Mouse (Mus musculus) MEL (cell line): Measurements from ENCODE around the gene Il6st. TPM values are rescaled to one million over a fixed set of nuclear protein-coding genes. Genes with fewer than 3 reads are reported as not detected.

Experiments
- DNase-seq: peaks from one replicate; pipeline ENCODE4 v3.0.0; 2011; ENCODE audit warnings: low read depth, low spot score
- H3K27ac ChIP-seq: 2 replicates; pipeline ENCODE4 v1.5.1; 2012; ENCODE audit warnings: low read depth, mild to moderate bottlenecking, control low read depth, low read length, moderate library complexity; ENCODE audit not compliant: control insufficient read depth
- H3K27me3 ChIP-seq, 2 experiments: fragments of 150-350 bp in 1 of 2; sonication (generic) in 1 of 2; 2 replicates each; pipeline ENCODE4 v1.6.1; 2012; ENCODE audit warnings: low read length in 2 of 2, mild to moderate bottlenecking in 2 of 2, improper control_type of control experiment in 1 of 2, moderate library complexity in 1 of 2; ENCODE audit not compliant: insufficient read depth in 2 of 2, control insufficient read depth in 1 of 2
- H3K36me3 ChIP-seq, 2 experiments: 2 replicates each; pipeline ENCODE4 v1.6.1; 2012 to 2014; ENCODE audit warnings: low read length in 2 of 2, improper control_type of control experiment in 1 of 2, inconsistent platforms in 1 of 2, mild to moderate bottlenecking in 1 of 2; ENCODE audit not compliant: insufficient read depth in 2 of 2, control insufficient read depth in 1 of 2
- H3K4me1 ChIP-seq, 2 experiments: fragments of 150-350 bp in 1 of 2; sonication (generic) in 1 of 2; 2 replicates each; pipeline ENCODE4 v1.6.1; 2012; ENCODE audit warnings: low read length in 2 of 2, improper control_type of control experiment in 1 of 2, mild to moderate bottlenecking in 1 of 2; ENCODE audit not compliant: insufficient read depth in 2 of 2, control insufficient read depth in 1 of 2
- H3K4me3 ChIP-seq, 2 experiments: fragments of 150-350 bp in 1 of 2; sonication (generic) in 1 of 2; 2 replicates each; pipeline ENCODE4 v1.5.1; 2012; ENCODE audit warnings: low read depth in 2 of 2, low read length in 2 of 2, mild to moderate bottlenecking in 2 of 2, moderate library complexity in 2 of 2, control low read depth in 1 of 2, improper control_type of control experiment in 1 of 2; ENCODE audit not compliant: control insufficient read depth in 1 of 2, insufficient read depth in 1 of 2
- H3K79me2 ChIP-seq: 2 replicates; pipeline ENCODE4 v1.6.1; 2012; ENCODE audit warnings: mild to moderate bottlenecking, low read length, moderate library complexity; ENCODE audit not compliant: control insufficient read depth, poor library complexity, insufficient read depth
- H3K9ac ChIP-seq: 2 replicates; pipeline ENCODE4 v1.6.1; 2012; ENCODE audit warnings: low read depth, mild to moderate bottlenecking, control low read depth, low read length, moderate library complexity; ENCODE audit not compliant: control insufficient read depth, poor library complexity, severe bottlenecking
- H3K9me3 ChIP-seq: fragments of 150-350 bp; sonication (generic); replicated peaks from 2 replicates; pipeline ENCODE4 v1.6.1; 2012; ENCODE audit warnings: mild to moderate bottlenecking, low read length, improper control_type of control experiment, moderate library complexity; ENCODE audit not compliant: insufficient read depth
- BHLHE40 ChIP-seq: IDR thresholded peaks from 2 replicates; pipeline ENCODE4 v1.6.1; 2012; ENCODE audit warnings: low read depth, mild to moderate bottlenecking, inconsistent platforms, low read length, improper control_type of control experiment, borderline replicate concordance
- CHD2 ChIP-seq: IDR thresholded peaks from 2 replicates; pipeline ENCODE4 v1.6.1; 2011; ENCODE audit warnings: low read length, improper control_type of control experiment
- CTCF ChIP-seq, 3 experiments: IDR thresholded peaks in 2 of 3; conservative IDR thresholded peaks in 1 of 3; 2 replicates each; pipeline ENCODE4 v1.5.1; 2011 to 2012; ENCODE audit warnings: low read length in 3 of 3, low read depth in 2 of 3, mild to moderate bottlenecking in 2 of 3, improper control_type of control experiment in 1 of 3, inconsistent platforms in 1 of 3, mixed read lengths in 1 of 3, moderate library complexity in 1 of 3; ENCODE audit not compliant: control insufficient read depth in 1 of 3, insufficient read depth in 1 of 3, poor library complexity in 1 of 3, severe bottlenecking in 1 of 3
- ELF1 ChIP-seq: IDR thresholded peaks from 2 replicates; pipeline ENCODE4 v1.6.1; 2014; ENCODE audit warnings: low read depth, mild to moderate bottlenecking, inconsistent platforms, low read length, improper control_type of control experiment, moderate library complexity
- EP300 ChIP-seq, 2 experiments: IDR thresholded peaks; 2 replicates each; pipeline ENCODE4 v1.6.1; 2011; ENCODE audit warnings: improper control_type of control experiment in 2 of 2, low read length in 2 of 2, low read depth in 1 of 2, mild to moderate bottlenecking in 1 of 2
- ETS1 ChIP-seq: IDR thresholded peaks from 2 replicates; pipeline ENCODE4 v1.6.1; 2012; ENCODE audit warnings: low read depth, mild to moderate bottlenecking, inconsistent platforms, low read length, improper control_type of control experiment, moderate library complexity
- GATA1 ChIP-seq: IDR thresholded peaks from 2 replicates; pipeline ENCODE4 v1.6.1; 2011; ENCODE audit warnings: low read depth, low read length, improper control_type of control experiment
- KAT2A ChIP-seq: conservative IDR thresholded peaks from 2 replicates; pipeline ENCODE4 v1.6.1; 2012; ENCODE audit warnings: low read depth, low read length, improper control_type of control experiment, inconsistent platforms
- MAX ChIP-seq: IDR thresholded peaks from 2 replicates; pipeline ENCODE4 v1.6.1; 2011; ENCODE audit warnings: low read length, improper control_type of control experiment
- MAZ ChIP-seq: IDR thresholded peaks from 2 replicates; pipeline ENCODE4 v1.6.1; 2012; ENCODE audit warnings: low read depth, mild to moderate bottlenecking, inconsistent platforms, low read length, improper control_type of control experiment
- MYB ChIP-seq: IDR thresholded peaks from 2 replicates; pipeline ENCODE4 v1.6.1; 2011; ENCODE audit warnings: mild to moderate bottlenecking, low read depth, low read length, improper control_type of control experiment
- NELFE ChIP-seq: IDR thresholded peaks from 2 replicates; pipeline ENCODE4 v1.6.1; 2011; ENCODE audit warnings: low read depth, low read length, improper control_type of control experiment
- NRF1 ChIP-seq: IDR thresholded peaks from 2 replicates; pipeline ENCODE4 v1.6.1; 2014; ENCODE audit warnings: low read depth, mild to moderate bottlenecking, inconsistent platforms, low read length, improper control_type of control experiment, moderate library complexity; ENCODE audit not compliant: poor library complexity, insufficient read depth, severe bottlenecking
- POLR2AphosphoS2 ChIP-seq: IDR thresholded peaks from 2 replicates; pipeline ENCODE4 v1.6.1; 2011; ENCODE audit warnings: low read length, improper control_type of control experiment
- RAD21 ChIP-seq: IDR thresholded peaks from 2 replicates; pipeline ENCODE4 v1.6.1; 2011; ENCODE audit warnings: mild to moderate bottlenecking, low read depth, low read length, improper control_type of control experiment
- RCOR1 ChIP-seq: IDR thresholded peaks from 2 replicates; pipeline ENCODE4 v1.6.1; 2012; ENCODE audit warnings: low read depth, mild to moderate bottlenecking, inconsistent platforms, low read length, improper control_type of control experiment
- SIN3A ChIP-seq: IDR thresholded peaks from 2 replicates; pipeline ENCODE4 v1.6.1; 2012; ENCODE audit warnings: low read length, improper control_type of control experiment, inconsistent platforms
- SMC3 ChIP-seq: IDR thresholded peaks from 2 replicates; pipeline ENCODE4 v1.6.1; 2011; ENCODE audit warnings: low read depth, low read length, improper control_type of control experiment
- TBP ChIP-seq: IDR thresholded peaks from 2 replicates; pipeline ENCODE4 v1.8.0; 2011; ENCODE audit warnings: low read depth, low read length, improper control_type of control experiment
- TCF12 ChIP-seq: IDR thresholded peaks from 2 replicates; pipeline ENCODE4 v1.6.1; 2014; ENCODE audit warnings: low read depth, mild to moderate bottlenecking, inconsistent platforms, low read length, improper control_type of control experiment, moderate library complexity
- UBTF ChIP-seq: IDR thresholded peaks from 2 replicates; pipeline ENCODE4 v1.6.1; 2012; ENCODE audit warnings: low read depth, mild to moderate bottlenecking, inconsistent platforms, low read length, improper control_type of control experiment, moderate library complexity, borderline replicate concordance; ENCODE audit not compliant: insufficient read depth
- USF1 ChIP-seq: IDR thresholded peaks from 2 replicates; pipeline ENCODE4 v1.6.1; 2014; ENCODE audit warnings: low read depth, mild to moderate bottlenecking, inconsistent platforms, low read length, improper control_type of control experiment, moderate library complexity
- USF2 ChIP-seq, 2 experiments: IDR thresholded peaks; 2 replicates each; pipeline ENCODE4 v1.6.1; 2011 to 2012; ENCODE audit warnings: improper control_type of control experiment in 2 of 2, low read length in 2 of 2, borderline replicate concordance in 1 of 2, inconsistent platforms in 1 of 2, low read depth in 1 of 2, mild to moderate bottlenecking in 1 of 2; ENCODE audit not compliant: insufficient read depth in 1 of 2
- ZKSCAN1 ChIP-seq: IDR thresholded peaks from 2 replicates; pipeline ENCODE4 v1.6.1; 2012; ENCODE audit warnings: low read depth, mild to moderate bottlenecking, inconsistent platforms, low read length, improper control_type of control experiment, moderate library complexity
- ZMIZ1 ChIP-seq: IDR thresholded peaks from 2 replicates; pipeline ENCODE4 v1.6.1; 2012; ENCODE audit warnings: low read depth, mild to moderate bottlenecking, inconsistent platforms, low read length, improper control_type of control experiment, moderate library complexity
- ZNF384 ChIP-seq: IDR thresholded peaks from 2 replicates; pipeline ENCODE4 v1.6.1; 2012; ENCODE audit warnings: low read depth, mild to moderate bottlenecking, inconsistent platforms, low read length, improper control_type of control experiment
- polyA plus RNA-seq, 2 experiments: library from polyadenylated mRNA; stranded (reverse) in 1 of 2; unstranded in 1 of 2; fragments of >175 nt in 1 of 2; fragments of >200 nt in 1 of 2; gene quantifications; 2 replicates each; pipeline versions ENCODE4 v1.2.1 to v1.2.4; 2012; ENCODE audit warnings: low replicate concordance in 2 of 2, low read depth in 1 of 2; ENCODE audit not compliant: insufficient read length in 2 of 2, insufficient read depth in 1 of 2, missing spikeins in 1 of 2
- total RNA-seq: library from RNA; depleted of rRNA; stranded (reverse); fragments of 300-350 nt; gene quantifications from 2 replicates; pipeline ENCODE4 v1.2.3, GENCODE M21; 2012

Il6st gene
- total and polyA plus RNA-seq, 3 experiments = 1.7 to 3.7 TPM; not detected in 1

DNA sequence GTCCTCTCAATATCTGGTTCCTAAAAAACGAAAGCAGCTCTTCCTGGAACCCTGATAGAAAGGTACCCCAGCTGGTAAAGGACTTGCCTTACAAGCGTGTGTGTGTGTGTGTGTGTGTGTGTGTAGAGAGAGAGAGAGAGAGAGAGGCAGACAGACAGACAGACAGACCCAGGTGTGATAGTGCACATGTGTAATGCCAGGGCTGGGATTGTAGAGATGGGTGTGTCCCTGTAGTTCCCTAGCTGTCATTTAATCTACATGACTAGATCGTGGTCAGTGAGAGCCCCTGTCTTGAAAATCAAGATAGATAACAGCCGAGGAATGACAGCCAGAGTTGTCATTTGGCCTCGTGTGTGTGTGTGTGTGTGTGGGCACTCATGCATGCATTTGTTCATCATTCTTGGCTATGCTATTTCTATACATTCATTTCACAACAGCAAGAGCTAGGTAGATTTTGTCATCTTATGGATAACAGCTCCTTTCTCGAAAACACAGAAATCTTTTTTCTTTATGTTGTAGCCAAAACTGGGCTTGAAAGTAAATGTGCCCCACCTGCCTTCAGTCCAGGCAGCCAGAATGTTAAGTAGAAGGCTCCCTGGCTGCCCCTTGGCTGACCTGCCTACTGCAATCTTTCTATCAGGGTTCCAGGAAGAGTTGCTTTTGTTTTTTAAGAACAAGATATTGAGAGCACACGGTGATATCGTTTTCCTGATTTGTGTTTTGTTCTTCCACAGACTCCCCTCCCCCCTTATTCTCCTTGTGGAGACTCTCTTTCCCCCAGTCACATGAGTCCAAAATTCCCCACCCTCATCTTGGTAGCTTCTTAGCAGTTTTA is 28.4 kb upstream of the Il6st start:
- H3K79me2 ChIP-seq = no peaks in the 10 kb centered on the region
- H3K9ac ChIP-seq = no peak overlapping the region

GRCm38 (mm10) chr13:112436288-112436687 is 27.6 kb upstream of the Il6st start:
- DNase-seq = no peak
- no peaks in the 10 kb centered on the region for H3K79me2 ChIP-seq
- H3K4me3 ChIP-seq = no peak overlapping the region
- no peak for TF ChIP-seq MYB
- TF ChIP-seq GATA1 = no peak
- TF ChIP-seq CTCF (IDR thresholded peaks at IDR 0.05 in 2 of 3, conservative IDR thresholded peaks at IDR 0.05 in 1 of 3; ENCODE audit: control insufficient read depth in 1 of 3, insufficient read depth in 1 of 3, low read depth in 2 of 3, low read length in 3 of 3, poor library complexity in 1 of 3, severe bottlenecking in 1 of 3) = no peak
- TF ChIP-seq RAD21 = no peak
- TF ChIP-seq MAZ = no peak
- no peak for TF ChIP-seq ELF1
- TF ChIP-seq ZMIZ1 = no peak
- TF ChIP-seq ETS1 = no peak
- no peak for TF ChIP-seq UBTF
- TF ChIP-seq TCF12 = no peak
- no peak for TF ChIP-seq USF1
- TF ChIP-seq SIN3A = no peak
- TF ChIP-seq, all 39 proteins: peak for 0
- Histone ChIP-seq H3K36me3 (peaks cover 0 to 12% of the 10 kb centered on the region in 2 experiments; a peak in 2 of 4 replicates), H3K9ac (no peak overlapping the region), H3K4me1 (peaks cover 0 to 19% of the 10 kb centered on the region in 2 experiments; a peak in 2 of 4 replicates), H3K27ac (no peak overlapping the region), H3K9me3 (no peaks in the 10 kb centered on the region), H3K27me3 (no peaks in the 10 kb centered on the region; a peak in 2 of 4 replicates)

More for the DNA sequence above, 28.4 kb upstream of the Il6st start:
- H3K36me3 ChIP-seq = peaks cover 0 to 11% of the 10 kb centered on the region in 2 experiments; a peak in 2 of 4 replicates
- H3K4me3 ChIP-seq = no peak overlapping the region
- H3K9me3 ChIP-seq = no peaks in the 10 kb centered on the region
- H3K27me3 ChIP-seq = no peaks in the 10 kb centered on the region; a peak in 2 of 4 replicates
- TF ChIP-seq MAZ = no peak
- TF ChIP-seq EP300 (IDR thresholded peaks at IDR 0.05; ENCODE audit: low read depth in 1 of 2, low read length in 2 of 2) = no peak
- TF ChIP-seq POLR2AphosphoS2 = no peak
- no peak for TF ChIP-seq NRF1
- TF ChIP-seq SMC3 = no peak
- no peak for TF ChIP-seq TBP
- no peak for TF ChIP-seq TCF12
- no peak for TF ChIP-seq ZNF384
- TF ChIP-seq CHD2 = no peak
- no peak for TF ChIP-seq RCOR1
- no peak for TF ChIP-seq USF2 (IDR thresholded peaks at IDR 0.05; ENCODE audit: borderline replicate concordance in 1 of 2, insufficient read depth in 1 of 2, low read depth in 1 of 2, low read length in 2 of 2)
- no peak for TF ChIP-seq ZKSCAN1
- TF ChIP-seq NELFE = no peak
- no peak for TF ChIP-seq RAD21
- TF ChIP-seq BHLHE40 = no peak
- TF ChIP-seq CTCF (IDR thresholded peaks at IDR 0.05 in 2 of 3, conservative IDR thresholded peaks at IDR 0.05 in 1 of 3; ENCODE audit: control insufficient read depth in 1 of 3, insufficient read depth in 1 of 3, low read depth in 2 of 3, low read length in 3 of 3, poor library complexity in 1 of 3, severe bottlenecking in 1 of 3) = no peak
- TF ChIP-seq MAX = no peak
- no peak for TF ChIP-seq KAT2A
- peaks cover 0 to 15% of the 10 kb centered on the region in 2 experiments; a peak in 2 of 4 replicates for H3K4me1 ChIP-seq
- no peak overlapping the region for H3K27ac ChIP-seq
- DNase-seq = no peak
